Mouse (Mus musculus) E14TG2a.4 (cell line): ENCODE results near the gene Ovol3.

Experiments used
- H3K27me3 ChIP-seq: 2 replicates; pipeline ENCODE4 v1.6.1; 2014; ENCODE audit warnings: low read length, control low read depth; ENCODE audit not compliant: insufficient read depth
- H3K36me3 ChIP-seq: 2 replicates; pipeline ENCODE4 v1.6.1; 2014; ENCODE audit warnings: low read length, control low read depth; ENCODE audit not compliant: insufficient read depth
- H3K4me1 ChIP-seq: replicated peaks from 2 replicates; pipeline ENCODE4 v1.6.1; 2014; ENCODE audit warnings: low read depth, low read length, control low read depth
- H3K4me3 ChIP-seq: replicated peaks from 2 replicates; pipeline ENCODE4 v1.5.1; 2014; ENCODE audit warnings: mild to moderate bottlenecking, low read length
- H3K9me3 ChIP-seq: 2 replicates; pipeline ENCODE4 v1.6.1; 2014; ENCODE audit warnings: low read length, control low read depth
- CTCF ChIP-seq: conservative IDR thresholded peaks from 2 replicates; pipeline ENCODE4 v1.5.1; 2014; ENCODE audit warnings: low read length
- NANOG ChIP-seq: IDR thresholded peaks from 2 replicates; pipeline ENCODE4 v1.6.1; 2014; ENCODE audit warnings: borderline replicate concordance, low read length, mixed read lengths
- POU5F1 ChIP-seq: IDR thresholded peaks from 2 replicates; pipeline ENCODE4 v1.6.1; 2014; ENCODE audit warnings: low read length, borderline replicate concordance

Gene Ovol3

DNA sequence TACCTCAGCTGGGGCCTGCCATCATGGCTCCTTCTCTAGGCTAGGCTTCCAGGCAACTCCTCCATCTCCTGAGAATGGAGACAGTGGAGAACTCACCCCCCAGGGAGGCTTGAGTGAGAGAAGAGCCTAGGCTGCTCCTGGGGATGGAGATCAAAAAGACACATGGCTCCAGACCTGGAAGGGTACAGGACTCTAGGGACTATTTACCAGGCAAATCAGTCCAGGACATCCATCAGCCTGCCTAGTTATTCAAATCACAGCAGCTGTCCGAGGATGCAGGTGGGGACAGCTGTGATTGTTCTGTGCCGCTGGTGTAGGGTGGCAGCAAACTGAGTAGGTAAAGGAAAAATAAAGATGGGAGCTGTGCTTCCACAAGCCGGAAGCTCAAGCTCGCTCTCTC is at the start of gene Ovol3:
Ovol3 (minus strand) TSS at position 101 of the 400 bp plus-strand sequence.
- Histone ChIP-seq H3K4me1 (peaks cover 54% of the 10 kb centered on the region), H3K27me3 (no peaks in the 10 kb centered on the region), H3K9me3 (no peaks in the 10 kb centered on the region), H3K4me3 (no peak within 1 kb of the TSS), H3K36me3 (peaks cover 48% of the 10 kb centered on the region)
- TF ChIP-seq POU5F1 (no peak), CTCF (no peak), NANOG (no peak)

DNA sequence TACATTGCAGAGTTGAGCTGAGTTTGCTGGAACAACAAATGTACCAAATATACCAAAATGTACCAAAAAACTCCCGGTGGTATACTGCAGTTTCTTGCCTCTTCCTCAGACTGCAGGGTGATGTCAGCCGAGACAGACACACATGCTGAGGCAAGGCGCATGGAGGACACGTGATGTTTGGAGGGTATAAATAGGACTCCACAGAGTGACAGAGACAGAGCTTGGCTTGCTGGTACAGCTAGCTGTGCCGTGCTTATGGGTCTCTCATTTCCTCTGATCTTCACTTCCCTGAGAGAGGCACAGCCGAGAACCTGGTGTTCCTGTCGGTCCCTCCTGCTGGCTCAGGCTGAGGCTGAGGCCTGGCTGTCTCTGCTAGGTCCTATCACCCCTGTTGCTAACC is 47.2 kb upstream of the Ovol3 start:
- peaks cover 65% of the 10 kb centered on the region for H3K4me1 ChIP-seq
- no peaks in the 10 kb centered on the region for H3K9me3 ChIP-seq
- no peaks in the 10 kb centered on the region for H3K27me3 ChIP-seq
- TF ChIP-seq POU5F1 (no peak), CTCF (no peak), NANOG (no peak)
- H3K36me3 ChIP-seq: peaks cover 9% of the 10 kb centered on the region
- no peak overlapping the region for H3K4me3 ChIP-seq

DNA sequence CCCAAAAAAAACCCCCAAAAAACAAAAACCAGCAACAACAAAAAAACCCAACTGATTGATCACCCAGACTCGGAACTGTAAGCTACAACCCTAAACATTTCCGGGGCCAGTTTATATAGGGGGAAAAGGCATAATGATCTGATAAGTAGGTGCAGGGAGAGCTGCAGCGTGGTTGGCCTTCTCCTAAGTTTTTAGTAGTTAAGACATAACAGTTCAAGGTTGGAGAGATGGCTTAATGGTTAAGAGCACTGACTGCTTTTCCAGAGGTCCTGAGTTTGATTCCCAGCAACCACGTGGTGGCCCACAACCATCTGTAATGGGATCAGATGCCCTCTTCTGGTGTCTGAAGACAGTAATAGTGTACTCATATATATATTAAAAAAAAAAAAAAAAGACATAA is 46.0 kb upstream of the Ovol3 start:
- peaks cover 63% of the 10 kb centered on the region for H3K4me1 ChIP-seq
- no peaks in the 10 kb centered on the region for H3K27me3 ChIP-seq
- no peak for TF ChIP-seq POU5F1
- TF ChIP-seq CTCF: no peak
- TF ChIP-seq NANOG: no peak
- peaks cover 19% of the 10 kb centered on the region for H3K36me3 ChIP-seq
- peak overlapping the region; percentile 98 for H3K4me3 ChIP-seq
- H3K9me3 ChIP-seq: no peaks in the 10 kb centered on the region

DNA sequence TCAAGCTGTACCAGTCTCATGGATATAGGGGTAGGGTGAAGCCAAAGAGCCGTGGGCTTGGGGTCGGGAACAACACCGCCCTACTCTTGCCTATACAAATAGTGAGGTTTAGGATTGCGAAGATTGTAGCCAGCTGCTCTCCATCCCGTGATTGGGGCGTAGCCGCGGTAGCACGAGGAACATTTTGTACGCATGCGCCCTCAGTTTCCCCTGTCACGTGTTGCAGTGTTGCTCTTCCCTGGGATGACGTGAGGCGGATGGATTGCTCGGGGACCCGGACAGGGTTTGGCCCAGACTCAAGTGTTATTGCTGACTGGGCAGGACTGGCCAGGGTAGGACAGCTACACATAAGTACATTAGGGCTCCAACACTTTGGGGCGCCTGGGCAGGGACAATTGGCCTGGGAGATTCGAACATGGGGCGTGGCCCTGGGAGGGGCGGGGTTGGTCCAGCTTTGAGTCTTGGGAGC is 45.2 kb upstream of the Ovol3 start:
- peaks cover 61% of the 10 kb centered on the region for H3K4me1 ChIP-seq
- peak overlapping the region; percentile 98 for H3K4me3 ChIP-seq
- peaks cover 25% of the 10 kb centered on the region for H3K36me3 ChIP-seq
- H3K9me3 ChIP-seq: no peaks in the 10 kb centered on the region
- TF ChIP-seq NANOG: no peak
- TF ChIP-seq POU5F1: no peak
- TF ChIP-seq CTCF: no peak
- no peaks in the 10 kb centered on the region for H3K27me3 ChIP-seq

DNA sequence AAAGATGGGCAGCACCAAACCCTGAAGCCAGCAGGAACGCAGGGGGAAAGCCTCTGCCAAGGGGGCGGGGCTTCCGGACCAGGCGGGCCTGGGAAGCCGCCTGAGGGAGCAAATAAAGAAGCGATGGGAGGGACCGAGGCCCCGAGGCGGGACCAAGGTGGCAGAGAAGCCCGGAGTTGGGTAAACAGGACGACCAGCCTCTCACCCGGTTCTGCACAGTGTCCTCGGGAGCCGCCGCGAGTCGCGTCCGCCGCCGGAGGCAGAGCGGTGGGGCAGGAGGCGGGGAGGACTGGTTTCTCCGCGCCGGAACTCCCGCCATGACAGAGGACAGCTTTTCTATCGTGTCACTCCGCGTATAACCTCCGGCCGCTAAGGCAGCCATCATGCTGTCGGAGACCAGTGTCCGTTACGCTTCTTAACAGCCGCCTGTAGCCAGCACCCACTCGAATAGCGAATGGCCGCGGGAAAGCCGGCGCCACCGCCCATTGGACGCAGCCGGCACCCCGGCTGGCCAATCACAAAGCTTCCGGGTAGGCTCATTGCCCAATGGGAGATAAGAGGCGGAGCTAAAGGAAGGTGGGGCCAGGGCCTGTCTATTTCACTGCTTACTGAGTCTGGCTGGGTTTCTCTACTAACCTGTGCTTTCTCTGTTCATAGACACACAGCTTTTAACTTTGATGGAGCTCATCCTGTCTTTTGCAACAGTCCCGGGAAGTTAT is 44.6 kb upstream of the Ovol3 start, which contains the start of the genes Thap8 and Wdr62:
Thap8 (plus strand) TSS at position 144 of the 719 bp plus-strand sequence.
Wdr62 (minus strand) TSS at position 469 of the 719 bp plus-strand sequence.
- H3K9me3 ChIP-seq: no peaks in the 10 kb centered on the region
- H3K4me1 ChIP-seq: peaks cover 65% of the 10 kb centered on the region
- TF ChIP-seq POU5F1: no peak
- TF ChIP-seq NANOG: no peak
- TF ChIP-seq CTCF: no peak
- H3K27me3 ChIP-seq: no peaks in the 10 kb centered on the region
- peak within 1 kb of the TSS; percentile 98 for H3K4me3 ChIP-seq
- H3K36me3 ChIP-seq: peaks cover 30% of the 10 kb centered on the region

DNA sequence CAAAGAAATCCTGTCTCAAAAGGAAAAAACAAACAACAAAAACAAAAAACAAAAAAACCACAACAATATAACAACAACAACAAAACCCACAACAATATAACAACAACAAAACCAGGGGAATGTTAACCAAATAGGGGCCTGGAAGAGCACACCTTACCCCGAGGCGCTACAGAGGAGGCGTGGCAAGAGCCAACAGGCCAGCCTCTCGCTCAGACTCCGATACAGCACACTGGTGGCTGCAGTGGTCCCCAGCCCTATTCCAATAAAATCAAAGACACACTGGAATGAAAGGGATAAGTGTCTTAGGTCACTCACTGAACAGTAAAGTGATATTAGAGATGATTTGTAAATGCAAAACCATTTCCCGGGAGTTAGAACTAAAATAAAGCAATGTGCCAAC is 44.0 kb upstream of the Ovol3 start:
- H3K27me3 ChIP-seq: no peaks in the 10 kb centered on the region
- peak overlapping the region; percentile 98 for H3K4me3 ChIP-seq
- TF ChIP-seq POU5F1 (no peak), CTCF (no peak), NANOG (no peak)
- H3K36me3 ChIP-seq: peaks cover 35% of the 10 kb centered on the region
- peaks cover 68% of the 10 kb centered on the region for H3K4me1 ChIP-seq
- no peaks in the 10 kb centered on the region for H3K9me3 ChIP-seq

DNA sequence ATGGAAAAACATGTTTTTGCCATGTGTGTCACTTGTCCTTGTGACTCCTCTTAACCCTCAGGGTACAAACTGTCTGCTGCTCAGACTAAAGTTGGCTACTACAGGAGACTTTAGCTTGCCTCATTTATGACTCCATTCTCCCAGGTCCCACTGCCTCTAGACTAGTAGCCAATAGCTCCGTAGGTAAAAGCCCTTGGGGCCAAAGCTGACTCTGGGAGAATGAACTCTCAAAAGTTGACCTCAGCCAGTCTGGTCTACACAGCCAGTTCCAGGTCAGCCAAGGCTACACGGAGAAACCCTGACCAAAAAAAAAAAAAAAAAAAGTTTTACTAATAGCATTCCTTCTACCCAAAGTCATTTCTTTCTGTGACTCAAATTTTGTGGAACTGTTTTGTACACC is 43.4 kb upstream of the Ovol3 start:
- Histone ChIP-seq H3K4me1 (peaks cover 68% of the 10 kb centered on the region), H3K36me3 (peaks cover 42% of the 10 kb centered on the region), H3K4me3 (peak overlapping the region; percentile 98), H3K27me3 (no peaks in the 10 kb centered on the region), H3K9me3 (no peaks in the 10 kb centered on the region)
- TF ChIP-seq POU5F1 (no peak), CTCF (no peak), NANOG (no peak)

DNA sequence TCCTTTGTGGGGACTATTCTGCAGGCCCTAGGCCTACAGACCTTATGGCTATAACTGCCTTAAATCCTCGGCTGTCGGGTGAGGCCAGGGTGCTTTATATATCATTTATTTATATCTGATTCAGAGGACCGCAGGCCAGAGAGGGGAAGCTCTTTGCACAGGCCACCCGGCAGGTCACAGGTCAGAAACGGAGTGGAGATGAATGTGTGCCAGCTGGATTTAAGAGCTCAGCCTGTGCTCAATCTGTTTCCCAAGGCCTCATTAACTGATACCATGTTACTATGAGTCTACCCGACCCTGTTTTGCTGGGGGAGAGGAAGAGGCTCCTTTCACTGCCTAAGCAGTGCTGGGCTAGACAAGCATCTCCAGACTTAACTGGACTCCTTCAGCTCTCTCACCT is 38.9 kb upstream of the Ovol3 start:
- Histone ChIP-seq H3K36me3 (peaks cover 87% of the 10 kb centered on the region), H3K4me1 (peaks cover 56% of the 10 kb centered on the region), H3K4me3 (no peak overlapping the region), H3K27me3 (no peaks in the 10 kb centered on the region), H3K9me3 (no peaks in the 10 kb centered on the region)
- no peak for TF ChIP-seq CTCF
- TF ChIP-seq POU5F1: no peak
- TF ChIP-seq NANOG: no peak

DNA sequence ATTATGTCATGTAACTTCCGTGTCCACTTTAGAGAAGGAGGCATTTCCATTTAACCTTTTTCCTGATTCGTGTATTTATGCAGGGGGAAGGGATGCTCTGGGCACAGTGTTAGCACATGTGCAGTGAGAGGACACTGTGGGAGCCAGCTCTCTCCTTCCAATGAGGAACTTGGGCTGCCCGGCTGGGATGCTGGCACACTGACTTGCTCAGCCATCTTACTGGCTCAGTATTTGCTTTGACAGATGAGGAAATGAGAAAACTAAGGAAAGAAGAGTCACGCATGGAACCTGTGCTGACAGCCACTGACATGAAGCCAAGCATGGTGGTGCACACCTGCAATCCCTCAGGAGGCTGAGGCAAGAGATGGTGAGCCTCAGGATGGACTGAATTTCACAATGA is 34.1 kb upstream of the Ovol3 start:
- H3K4me1 ChIP-seq: peaks cover 46% of the 10 kb centered on the region
- H3K9me3 ChIP-seq: no peaks in the 10 kb centered on the region
- TF ChIP-seq CTCF (no peak), NANOG (no peak), POU5F1 (no peak)
- H3K27me3 ChIP-seq: no peaks in the 10 kb centered on the region
- peaks cover 92% of the 10 kb centered on the region for H3K36me3 ChIP-seq
- H3K4me3 ChIP-seq: no peak overlapping the region
